Mouse (Mus musculus) heart, embryonic 14.5 days (tissue): Measurements from ENCODE around the gene Xkr7. TPM values are rescaled to one million over a fixed set of nuclear protein-coding genes. Genes with fewer than 3 reads are reported as not detected.

Source experiments
- ATAC-seq: fragments of 200-750 bp; cut with Nextera tagmentation; 2 replicates; pipeline ENCODE4 v1.8.0; 2017; ENCODE audit warnings: low read depth, moderate TSS enrichment; ENCODE audit not compliant: insufficient number of reproducible peaks, insufficient read depth, low FRiP score
- H3K27ac ChIP-seq, 2 experiments: fragments of 200-500 bp in 1 of 2; fragments of 300-500 bp in 1 of 2; sonication (generic) in 1 of 2; replicated peaks in 1 of 2; 2 replicates each; pipeline ENCODE4 v1.5.1; 2012 to 2014; ENCODE audit warnings: low read depth in 2 of 2, low read length in 2 of 2, control low read depth in 1 of 2, mild to moderate bottlenecking in 1 of 2, mixed read lengths in 1 of 2; ENCODE audit not compliant: control insufficient read depth in 1 of 2, insufficient read depth in 1 of 2
- H3K27me3 ChIP-seq: fragments of 300-500 bp; sonication (generic); 2 replicates; pipeline ENCODE4 v1.6.1; 2014; ENCODE audit warnings: mild to moderate bottlenecking, low read length, control low read depth; ENCODE audit not compliant: control insufficient read depth, insufficient read depth
- H3K36me3 ChIP-seq: fragments of 300-500 bp; sonication (generic); 2 replicates; pipeline ENCODE4 v1.6.1; 2014; ENCODE audit warnings: mild to moderate bottlenecking, control low read depth, low read length, mixed read lengths; ENCODE audit not compliant: control insufficient read depth, insufficient read depth
- H3K4me1 ChIP-seq, 2 experiments: fragments of 200-500 bp in 1 of 2; fragments of 300-500 bp in 1 of 2; sonication (generic) in 1 of 2; 2 replicates each; pipeline ENCODE4 v1.6.1; 2012 to 2014; ENCODE audit warnings: low read length in 2 of 2, control low read depth in 1 of 2, mixed read lengths in 1 of 2; ENCODE audit not compliant: control insufficient read depth in 2 of 2, insufficient read depth in 2 of 2
- H3K4me2 ChIP-seq: fragments of 300-500 bp; sonication (generic); 2 replicates; pipeline ENCODE4 v1.6.1; 2014; ENCODE audit warnings: mild to moderate bottlenecking, low read length
- H3K4me3 ChIP-seq, 2 experiments: fragments of 200-500 bp in 1 of 2; fragments of 300-500 bp in 1 of 2; sonication (generic) in 1 of 2; 2 replicates each; pipeline ENCODE4 v1.5.1; 2012 to 2014; ENCODE audit warnings: low read length in 2 of 2, mild to moderate bottlenecking in 2 of 2, control low read depth in 1 of 2, low read depth in 1 of 2, moderate library complexity in 1 of 2; ENCODE audit not compliant: control insufficient read depth in 1 of 2, insufficient read depth in 1 of 2
- H3K9ac ChIP-seq: fragments of 300-500 bp; sonication (generic); 2 replicates; pipeline ENCODE4 v1.6.1; 2014; ENCODE audit warnings: mild to moderate bottlenecking, low read length
- H3K9me3 ChIP-seq: fragments of 300-500 bp; sonication (generic); 2 replicates; pipeline ENCODE4 v1.6.1; 2016; ENCODE audit warnings: low read length, control low read depth; ENCODE audit not compliant: control insufficient read depth
- WGBS: fragments of 180-500 bp; shearing (Covaris S2); extraction: QIAGEN DNeasy Blood & Tissue Kit; methylation state at CpG from one replicate; pipeline ENCODE4 v1.1.7; 2014; 5-methylcytosine and 5-hydroxymethylcytosine counted together
- polyA plus RNA-seq: library from polyadenylated mRNA; unstranded; fragments of >200 nt; fragmentation: Nextera tagmentation; extraction: Ambion mirVana; gene quantifications from 2 replicates; pipeline ENCODE4 v1.2.1, GENCODE M21; 2014

The Xkr7 gene
- polyA plus RNA-seq, 1 experiment from 2014 or later = not detected

- no peak overlapping the region for H3K9ac ChIP-seq
- ATAC-seq = no peak
- peaks cover 23% of the 10 kb centered on the region for H3K27me3 ChIP-seq
- WGBS = 60% methylated on average over 9 of the region's 9 CpGs
- no peak overlapping the region for H3K27ac ChIP-seq
- no peak overlapping the region for H3K4me3 ChIP-seq
- H3K4me2 ChIP-seq = no peak overlapping the region
- H3K36me3 ChIP-seq = no peaks in the 10 kb centered on the region
- no peaks in the 10 kb centered on the region for H3K9me3 ChIP-seq
- 0 out of 4 replicates have a peak, but pooled peaks cover 0 to 2% of the 10 kb centered on the region in 2 experiments for H3K4me1 ChIP-seq
Measured at GRCm38 (mm10) chr2:153064190-153064970, 32.7 kb downstream of the Xkr7 start.

GRCm38 (mm10) chr2:153065747-153066508 is 34.3 kb downstream of the Xkr7 start, which contains the start of gene Ccm2l:
Gene Ccm2l, plus strand, starts transcription at chr2:153065955.
- Histone ChIP-seq H3K27me3 (peaks cover 39% of the 10 kb centered on the region), H3K36me3 (no peaks in the 10 kb centered on the region), H3K9ac (peak within 1 kb of the TSS; percentile 62), H3K9me3 (no peaks in the 10 kb centered on the region), H3K4me2 (peak within 1 kb of the TSS; percentile 54), H3K27ac (peak within 1 kb of the TSS; percentile 77 to 86), H3K4me1 (0 out of 4 replicates have a peak, but pooled peaks cover 0 to 2% of the 10 kb centered on the region in 2 experiments), H3K4me3 (peak within 1 kb of the TSS; percentile 28 to 41)
- peak; percentile 81 for ATAC-seq
- 29% methylated on average over 12 of the region's 12 CpGs for WGBS

GRCm38 (mm10) chr2:153066991-153067390 is 35.3 kb downstream of the Xkr7 start:
- H3K4me2 ChIP-seq = peak overlapping the region; percentile 54
- peaks cover 49% of the 10 kb centered on the region for H3K27me3 ChIP-seq
- H3K36me3 ChIP-seq = no peaks in the 10 kb centered on the region
- 49% methylated on average over 6 of the region's 6 CpGs for WGBS
- H3K4me1 ChIP-seq = peaks cover 2 to 6% of the 10 kb centered on the region in 2 experiments; a peak in 1 of 4 replicates
- peak overlapping the region; percentile 28 to 41; a peak in 3 of 4 replicates for H3K4me3 ChIP-seq
- H3K9ac ChIP-seq = peak overlapping the region; percentile 62; the same call in 1 of the 2 replicates
- ATAC-seq = no peak
- H3K9me3 ChIP-seq = no peaks in the 10 kb centered on the region
- H3K27ac ChIP-seq = peak overlapping the region in 1 of 2 experiments; percentile 77; a peak in 2 of 4 replicates

- H3K9ac ChIP-seq = no peak overlapping the region
- no peak overlapping the region for H3K27ac ChIP-seq
- no peak for ATAC-seq
- H3K36me3 ChIP-seq = no peaks in the 10 kb centered on the region
- peaks cover 72% of the 10 kb centered on the region for H3K27me3 ChIP-seq
- no peak overlapping the region; a peak in 1 of 4 replicates for H3K4me3 ChIP-seq
- no peak overlapping the region for H3K4me2 ChIP-seq
- peaks cover under 1 to 8% of the 10 kb centered on the region in 2 experiments; a peak in 2 of 4 replicates for H3K4me1 ChIP-seq
- WGBS = 21% methylated on average over 23 of the region's 23 CpGs
- H3K9me3 ChIP-seq = no peaks in the 10 kb centered on the region
Measured at GRCm38 (mm10) chr2:153070762-153071490, 39.3 kb downstream of the Xkr7 start.

GRCm38 (mm10) chr2:153071491-153072184 is 40.0 kb downstream of the Xkr7 start:
- H3K9me3 ChIP-seq = no peaks in the 10 kb centered on the region
- H3K4me1 ChIP-seq = peaks cover 3 to 8% of the 10 kb centered on the region in 2 experiments; a peak in 2 of 4 replicates
- H3K4me3 ChIP-seq = peak overlapping the region; percentile 2 to 28; a peak in 3 of 4 replicates
- peak overlapping the region; percentile 35; the same call in 1 of the 2 replicates for H3K9ac ChIP-seq
- ATAC-seq = no peak
- no peak overlapping the region for H3K27ac ChIP-seq
- no peaks in the 10 kb centered on the region for H3K36me3 ChIP-seq
- WGBS = 22% methylated on average over 57 of the region's 67 CpGs
- H3K4me2 ChIP-seq = peak overlapping the region; percentile 55
- peaks cover 68% of the 10 kb centered on the region for H3K27me3 ChIP-seq

- Histone ChIP-seq H3K36me3 (no peaks in the 10 kb centered on the region), H3K4me2 (no peak overlapping the region), H3K27me3 (peaks cover 45% of the 10 kb centered on the region), H3K4me3 (no peak overlapping the region), H3K9ac (no peak overlapping the region), H3K27ac (no peak overlapping the region), H3K9me3 (no peaks in the 10 kb centered on the region), H3K4me1 (peaks cover 3 to 8% of the 10 kb centered on the region in 2 experiments; a peak in 2 of 4 replicates)
- 74% methylated on average over 10 of the region's 10 CpGs for WGBS
- ATAC-seq = no peak
Measured at GRCm38 (mm10) chr2:153074651-153075050, 43.0 kb downstream of the Xkr7 start.
